In genomic region chr11:106033491-106033919, GRCm38 (mm10) we compare ENCODE assay signal across 8 mouse cellular contexts. TPM values are rescaled to one million over a fixed set of nuclear protein-coding genes. Genes with fewer than 3 reads are reported as not detected.
DNase-seq lines count a peak whose midpoint lies in the region; ATAC-seq and TF ChIP-seq lines count a peak whose summit lies in the region.

No protein-coding gene starts in this region.

- H3K36me3 ChIP-seq in forebrain, postnatal 0 days (ENCODE audit: insufficient read depth): no peaks in the 10 kb centered on the region
- H3K36me3 ChIP-seq in lung, embryonic 16.5 days (ENCODE audit: control insufficient read depth, insufficient read depth, low read length): no peaks in the 10 kb centered on the region

- 31% methylated on average over 11 of the region's 11 CpGs for WGBS in forebrain, postnatal 0 days
- 31% methylated on average over 11 of the region's 11 CpGs for WGBS in lung, embryonic 16.5 days

- no peaks in the 10 kb centered on the region for H3K27me3 ChIP-seq in forebrain, postnatal 0 days (ENCODE audit: insufficient read depth, low read length)
- no peaks in the 10 kb centered on the region for H3K27me3 ChIP-seq in lung, embryonic 16.5 days (ENCODE audit: control insufficient read depth, insufficient read depth, low read depth, low read length)

- peak; percentile 44 for ATAC-seq in activated CD4-positive, CD25-positive, alpha-beta regulatory T cell, adult 4 months
- no peak for ATAC-seq in forebrain, postnatal 0 days
- ATAC-seq in lung, embryonic 16.5 days (ENCODE audit: low read depth): no peak; the same call in 1 of the 2 replicates

- H3K9ac ChIP-seq in forebrain, postnatal 0 days: peak overlapping the region; percentile 31; the same call in 1 of the 2 replicates
- H3K9ac ChIP-seq in lung, embryonic 16.5 days (ENCODE audit: low read length): peak overlapping the region; percentile 42

- H3K4me3 ChIP-seq in forebrain, postnatal 0 days (ENCODE audit: low read depth, low read length): no peak overlapping the region
- H3K4me3 ChIP-seq in lung, embryonic 16.5 days (ENCODE audit: low read length): no peak overlapping the region

- H3K4me1 ChIP-seq in forebrain, postnatal 0 days (ENCODE audit: insufficient read depth): peaks cover 12% of the 10 kb centered on the region
- peaks cover 9% of the 10 kb centered on the region for H3K4me1 ChIP-seq in lung, embryonic 16.5 days (replicated peaks; ENCODE audit: control insufficient read depth, insufficient read depth, low read length)

- peak overlapping the region; percentile 74 for H3K27ac ChIP-seq in forebrain, postnatal 0 days (ENCODE audit: low read depth, low read length)
- peak overlapping the region; percentile 38 for H3K27ac ChIP-seq in lung, embryonic 16.5 days (ENCODE audit: low read length)

- peak; percentile 45; the same call in 1 of the 2 replicates for TF ChIP-seq CTCF in forebrain, postnatal 0 days (IDR thresholded peaks at IDR 0.05; ENCODE audit: low read depth)

- peak; percentile 92 for DNase-seq in CD4-positive helper T cell, adult 2 months (ENCODE audit: low read depth, low spot score)
- peak; percentile 53 for DNase-seq in forebrain, postnatal 0 days
- peak; percentile 31 to 50 for DNase-seq in kidney, adult 8-10 months
- peak; percentile 56 for DNase-seq in skeletal muscle tissue, adult 2 months (ENCODE audit: low read depth, low spot score)
- no peak for DNase-seq in left cerebral cortex, adult 18-20 months (ENCODE audit: low spot score in 2 of 2)
- no peak for DNase-seq in right cerebral cortex, postnatal 4 days

- H3K4me2 ChIP-seq in forebrain, postnatal 0 days (ENCODE audit: low read depth): 0 out of 2 replicates have a peak overlapping the region, but pooled peaks have one; percentile 26
- H3K4me2 ChIP-seq in lung, embryonic 16.5 days (ENCODE audit: low read depth, low read length): peak overlapping the region; percentile 39

- no peaks in the 10 kb centered on the region for H3K9me3 ChIP-seq in forebrain, postnatal 0 days (ENCODE audit: low read length)
- H3K9me3 ChIP-seq in lung, embryonic 16.5 days (ENCODE audit: control insufficient read depth, low read length): no peaks in the 10 kb centered on the region

RNA-seq across cellular contexts. Expression of gene Dcaf7, which starts 3.2 kb away (rescaled TPM):
- 10 to 100 TPM; 22.9 to 23.3 TPM for polyA plus RNA-seq in activated CD4-positive, CD25-positive, alpha-beta regulatory T cell, adult 4 months (2017; shearing (Covaris generic))
- total RNA-seq in forebrain, postnatal 0 days (2014; rRNA removed): 150 and 222 TPM in 2 replicates
- 79.1 and 115 TPM in 2 replicates for polyA plus RNA-seq in forebrain, postnatal 0 days (2015; fragmentation: Nextera tagmentation; extraction: Ambion mirVana)
- 58.8 and 63.4 TPM in 2 replicates for polyA plus RNA-seq in lung, embryonic 16.5 days (2015; fragmentation: Nextera tagmentation; extraction: Ambion mirVana)
- total RNA-seq in left cerebral cortex, adult 18-20 months (2021): 100 to 1,000 TPM; 128 to 138 TPM

RNA-seq across cellular contexts. Expression of gene Kcnh6, which starts 25.6 kb away (rescaled TPM):
- polyA plus RNA-seq in activated CD4-positive, CD25-positive, alpha-beta regulatory T cell, adult 4 months (2017; shearing (Covaris generic)): not detected
- 0.92 and 2.8 TPM in 2 replicates for total RNA-seq in forebrain, postnatal 0 days (2014; rRNA removed)
- polyA plus RNA-seq in forebrain, postnatal 0 days (2015; fragmentation: Nextera tagmentation; extraction: Ambion mirVana): 0.80 and 1.5 TPM in 2 replicates
- polyA plus RNA-seq in lung, embryonic 16.5 days (2015; fragmentation: Nextera tagmentation; extraction: Ambion mirVana): 0.23 and 0.34 TPM in 2 replicates
- 1 to 10 TPM; 2.1 to 2.6 TPM for total RNA-seq in left cerebral cortex, adult 18-20 months (2021)

RNA-seq across cellular contexts. Expression of gene Taco1, which starts 32.4 kb away (rescaled TPM):
- 10 to 100 TPM; 11.8 to 13.2 TPM for polyA plus RNA-seq in activated CD4-positive, CD25-positive, alpha-beta regulatory T cell, adult 4 months (2017; shearing (Covaris generic))
- 17.4 and 18.1 TPM in 2 replicates for total RNA-seq in forebrain, postnatal 0 days (2014; rRNA removed)
- polyA plus RNA-seq in forebrain, postnatal 0 days (2015; fragmentation: Nextera tagmentation; extraction: Ambion mirVana): 2.9 and 5.0 TPM in 2 replicates
- 8.6 and 10.4 TPM in 2 replicates for polyA plus RNA-seq in lung, embryonic 16.5 days (2015; fragmentation: Nextera tagmentation; extraction: Ambion mirVana)
- total RNA-seq in left cerebral cortex, adult 18-20 months (2021): 10 to 100 TPM; 17.9 to 19.7 TPM

RNA-seq across cellular contexts. Expression of gene Ace3, which starts 39.0 kb away (rescaled TPM):
- polyA plus RNA-seq in activated CD4-positive, CD25-positive, alpha-beta regulatory T cell, adult 4 months (2017; shearing (Covaris generic)): not detected
- total RNA-seq in forebrain, postnatal 0 days (2014; rRNA removed): not detected in 2 replicates
- not detected in 2 replicates for polyA plus RNA-seq in forebrain, postnatal 0 days (2015; fragmentation: Nextera tagmentation; extraction: Ambion mirVana)
- polyA plus RNA-seq in lung, embryonic 16.5 days (2015; fragmentation: Nextera tagmentation; extraction: Ambion mirVana): 0.34 and 0.45 TPM in 2 replicates
- total RNA-seq in left cerebral cortex, adult 18-20 months (2021): not detected

RNA-seq across cellular contexts. Expression of gene Map3k3, which starts 50.9 kb away (rescaled TPM):
- 10 to 100 TPM; 14.8 to 21.2 TPM for polyA plus RNA-seq in activated CD4-positive, CD25-positive, alpha-beta regulatory T cell, adult 4 months (2017; shearing (Covaris generic))
- total RNA-seq in forebrain, postnatal 0 days (2014; rRNA removed): 29.2 and 32.9 TPM in 2 replicates
- 6.7 and 8.5 TPM in 2 replicates for polyA plus RNA-seq in forebrain, postnatal 0 days (2015; fragmentation: Nextera tagmentation; extraction: Ambion mirVana)
- 13.9 and 15.8 TPM in 2 replicates for polyA plus RNA-seq in lung, embryonic 16.5 days (2015; fragmentation: Nextera tagmentation; extraction: Ambion mirVana)
- 10 to 100 TPM; 30.7 to 31.0 TPM for total RNA-seq in left cerebral cortex, adult 18-20 months (2021)

Comparison
In these comparisons a context has a peak if more than half of its experiments do, and no peak if none do; other contexts are left out.
1. DNase-seq: peak in CD4-positive helper T cell, adult 2 months (single experiment), forebrain, postnatal 0 days (single experiment), kidney, adult 8-10 months (2 of 2) and skeletal muscle tissue, adult 2 months (single experiment); none in left cerebral cortex, adult 18-20 months (0 of 2) and right cerebral cortex, postnatal 4 days (single experiment).